Mouse (Mus musculus): ENCODE measurements around the gene Ssu72.
A peak's percentile ranks its signal among the peaks of the same experiment; 100 is the strongest.

DNA sequence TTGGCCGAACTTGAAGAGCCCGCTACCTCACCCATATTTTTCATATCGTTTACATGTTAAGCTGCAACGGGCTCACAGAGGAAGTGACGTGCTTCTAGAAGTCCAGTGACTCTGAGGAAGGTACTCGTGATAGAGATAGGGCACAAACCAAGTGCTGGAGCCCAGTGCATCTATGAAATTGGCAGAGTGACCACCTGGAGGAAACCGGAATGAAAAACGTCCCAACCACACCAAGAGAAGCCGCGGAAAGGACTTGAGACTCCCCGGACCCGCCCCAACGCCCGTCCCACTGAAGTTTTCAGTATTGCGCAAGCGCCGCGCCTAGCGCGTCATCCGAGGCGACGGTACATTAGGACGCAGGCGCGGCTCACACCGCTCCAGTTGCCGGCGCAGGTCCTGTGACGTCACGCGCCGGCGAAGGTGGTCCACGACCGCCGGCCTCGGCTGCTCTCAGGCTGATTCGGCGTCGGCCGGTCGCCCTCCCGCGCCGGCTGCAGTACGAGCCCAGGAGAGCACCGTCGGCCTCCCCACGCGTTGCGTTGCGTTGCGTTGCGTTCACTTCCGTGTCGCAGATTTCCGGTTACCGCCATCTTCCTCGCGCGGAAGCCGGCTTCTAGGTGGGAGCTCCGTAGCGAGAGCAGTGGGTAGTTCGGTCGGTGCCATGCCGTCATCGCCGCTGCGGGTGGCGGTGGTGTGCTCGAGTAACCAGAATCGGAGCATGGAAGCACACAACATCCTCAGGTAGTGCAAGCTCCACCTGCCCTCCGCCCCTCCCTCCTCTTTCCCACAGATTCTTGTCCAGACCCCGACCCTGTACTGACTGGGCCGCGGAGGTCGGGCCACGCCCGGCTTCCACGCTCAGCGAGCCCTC, at the start of gene Ssu72:
- TF ChIP-seq POLR2A (IDR thresholded peaks at IDR 0.05; ENCODE audit: low read depth, low read length) (peak; percentile 81), EP300 (IDR thresholded peaks at IDR 0.05; ENCODE audit: low read length) (no peak), CTCF (conservative IDR thresholded peaks at IDR 0.05 in 1 of 2, IDR thresholded peaks at IDR 0.05 in 1 of 2; ENCODE audit: low read depth in 2 of 2, low read length in 2 of 2) (no peak), ZNF384 (IDR thresholded peaks at IDR 0.05; ENCODE audit: low read depth, low read length) (no peak), HCFC1 (IDR thresholded peaks at IDR 0.05; ENCODE audit: low read depth, low read length) (peak; percentile 90), ZC3H11A (IDR thresholded peaks at IDR 0.05; ENCODE audit: low read depth, low read length) (no peak), MAX (IDR thresholded peaks at IDR 0.05; ENCODE audit: low read length) (no peak; the same call in 1 of the 2 replicates), RAD21 (IDR thresholded peaks at IDR 0.05; ENCODE audit: low read depth, low read length) (no peak), CHD2 (IDR thresholded peaks at IDR 0.05; ENCODE audit: low read length) (0 out of 2 replicates have a peak, but pooled peaks have one; percentile 19), ELF1 (IDR thresholded peaks at IDR 0.05; ENCODE audit: low read depth, low read length) (peak; percentile 97), USF1 (IDR thresholded peaks at IDR 0.05; ENCODE audit: low read depth, low read length) (no peak; the same call in 1 of the 2 replicates)
